Mouse (Mus musculus): ENCODE results near the gene Rubcnl.

DNA sequence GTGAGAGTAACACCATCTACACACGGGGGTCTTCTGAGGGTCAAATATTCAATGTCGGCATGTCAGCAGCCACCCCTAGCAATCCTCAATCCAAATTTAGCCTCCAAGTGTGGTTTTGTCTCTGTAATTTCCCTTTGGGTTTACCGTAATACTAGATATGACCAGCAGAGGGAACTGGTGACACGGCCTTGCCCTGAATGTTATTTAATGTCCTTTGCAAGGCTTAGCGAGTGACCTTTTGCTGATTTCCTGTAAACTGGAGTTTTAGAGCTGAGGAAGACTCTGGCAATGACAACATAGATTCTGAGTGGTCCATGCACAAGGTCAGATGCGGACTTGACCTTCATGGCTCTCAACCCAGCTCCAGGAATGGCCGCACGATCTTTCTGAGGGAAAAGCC lies 44.7 kb downstream of the Rubcnl start:
- no peak for TF ChIP-seq POLR2A (IDR thresholded peaks at IDR 0.05; ENCODE audit: insufficient read depth, low read depth, low read length)
- TF ChIP-seq CTCF (IDR thresholded peaks at IDR 0.05), result peak; percentile 91
- no peak for TF ChIP-seq EP300 (IDR thresholded peaks at IDR 0.05; ENCODE audit: insufficient read depth, low read depth, low read length)
